Mouse (Mus musculus): ENCODE results near the gene Adamts8. TPM values are rescaled to one million over a fixed set of nuclear protein-coding genes. Genes with fewer than 3 reads are reported as not detected.

Gene Adamts8
- total RNA-seq, 2 experiments from 2014 or later: 8.5 to 8.9 TPM

GRCm38 (mm10) chr9:30971967-30972366 is 29.6 kb downstream of the Adamts8 start:
- intact Hi-C loops (cut with DNase I): no loop called here
- DNase-seq: no peak

- intact Hi-C loops (cut with DNase I): no loop called here
- no peak for DNase-seq
Measured at GRCm38 (mm10) chr9:30976339-30977023, 34.1 kb downstream of the Adamts8 start.

DNA sequence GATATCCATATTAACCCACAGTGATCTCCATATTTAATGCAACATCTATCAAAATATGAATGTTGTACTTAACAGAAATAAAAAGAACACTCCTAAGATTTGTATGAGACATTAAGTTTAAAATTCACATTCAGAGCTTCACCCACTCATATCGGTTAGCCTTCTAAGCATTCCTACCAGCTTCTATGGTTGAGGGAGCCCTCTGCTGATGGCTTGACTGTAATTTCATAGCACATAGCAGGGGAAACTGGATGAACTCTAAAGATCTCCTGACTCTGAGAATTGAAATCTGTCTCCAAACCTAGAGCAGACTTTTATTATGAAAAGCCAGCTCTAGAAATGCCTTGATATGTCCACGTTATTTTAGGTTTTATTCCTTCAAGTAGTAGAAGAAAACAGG is 38.1 kb downstream of the Adamts8 start:
- intact Hi-C loops (cut with DNase I): no loop called here
- no peak for DNase-seq

GRCm38 (mm10) chr9:30985782-30986181 is 43.4 kb downstream of the Adamts8 start:
- intact Hi-C loops (cut with DNase I): no loop called here
- DNase-seq: no peak

DNA sequence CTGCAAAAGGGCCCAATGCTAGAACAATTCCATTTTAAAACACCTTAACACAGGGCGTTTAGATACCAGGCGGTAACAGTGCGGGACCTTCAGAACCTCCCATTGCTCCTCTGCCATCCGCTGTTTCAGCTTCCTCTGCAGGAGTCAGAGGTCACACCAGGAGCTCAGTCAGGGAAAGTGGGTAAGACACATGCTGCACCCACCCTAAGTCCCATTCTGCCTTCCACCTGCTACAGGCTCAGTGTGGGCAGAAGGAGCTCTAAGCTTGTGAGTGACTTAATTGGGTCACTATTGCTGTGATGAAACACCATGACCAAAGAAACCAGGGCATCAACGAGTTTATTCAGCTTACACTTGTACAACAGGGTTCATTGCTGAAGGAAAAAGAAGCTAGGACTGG is 50.7 kb downstream of the Adamts8 start:
- DNase-seq: no peak
- intact Hi-C loops (cut with DNase I): no loop called here

DNA sequence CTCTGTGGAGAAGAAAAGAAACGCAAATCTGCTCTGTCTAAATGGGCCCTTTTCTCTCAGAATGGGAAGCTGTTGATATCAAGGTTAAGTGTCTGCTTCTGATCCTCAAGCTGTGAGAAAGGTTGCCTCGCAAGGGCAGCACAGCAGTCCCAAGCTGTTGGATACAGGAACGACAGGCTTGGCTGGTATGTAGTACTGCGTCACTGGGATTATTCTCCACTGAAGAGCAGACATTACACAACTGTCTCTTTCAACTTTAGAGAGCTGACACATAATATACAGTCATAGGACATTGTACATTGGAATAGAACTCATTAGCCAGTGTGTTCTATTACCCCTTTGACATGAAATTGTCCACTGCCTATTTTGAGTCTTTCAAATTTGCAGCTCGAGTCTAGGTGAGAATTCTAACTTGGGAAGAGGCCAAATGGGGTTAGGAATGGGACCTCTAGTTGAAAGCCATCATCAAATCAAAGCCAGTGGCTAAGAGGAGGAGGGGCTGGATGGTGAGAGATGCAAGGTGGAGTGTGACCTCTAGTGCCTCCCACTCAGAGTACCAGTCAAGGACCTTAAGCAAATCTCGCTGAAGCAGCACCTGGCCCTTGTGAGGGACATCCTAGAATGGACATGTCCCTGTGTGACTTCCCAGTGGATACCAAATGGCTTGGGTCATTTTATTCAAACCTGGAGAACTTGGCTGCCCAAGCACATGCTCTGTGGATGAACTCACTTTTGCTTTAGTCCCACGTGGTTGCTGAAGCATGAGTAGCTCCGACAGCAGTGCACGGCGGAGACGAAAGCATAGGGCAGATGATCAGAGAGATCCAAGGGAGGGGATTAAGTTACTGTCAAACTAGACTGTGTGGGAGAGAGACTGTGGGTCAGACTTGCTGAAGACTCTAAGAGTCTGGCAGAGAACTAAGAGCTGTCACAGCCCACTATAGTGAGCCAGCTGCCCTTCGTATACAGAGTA is 54.5 kb downstream of the Adamts8 start:
- DNase-seq: no peak
- intact Hi-C loops (cut with DNase I): no loop called here

GRCm38 (mm10) chr9:31000641-31001040 is 58.3 kb downstream of the Adamts8 start:
- DNase-seq: no peak
- intact Hi-C loops (cut with DNase I): no loop called here

DNA sequence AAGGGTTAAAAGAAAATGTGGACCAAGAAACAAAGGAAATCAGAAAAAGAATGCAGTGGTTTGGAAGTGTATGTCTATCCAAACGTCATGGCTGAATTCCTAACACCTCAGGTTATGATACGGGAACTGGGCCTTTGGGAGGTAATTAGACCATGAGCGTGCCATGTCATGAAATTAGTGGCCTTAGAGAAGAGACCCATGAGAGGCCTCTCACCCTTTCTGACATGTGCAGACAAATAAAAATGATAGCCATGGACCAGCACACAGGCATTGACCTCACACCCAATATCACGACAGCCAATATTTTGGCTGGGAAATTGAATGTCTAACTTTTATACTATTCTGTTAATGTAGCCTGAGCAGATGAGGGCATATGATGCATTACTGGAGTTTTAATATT is 60.2 kb downstream of the Adamts8 start:
- intact Hi-C loops (cut with DNase I): no loop called here
- DNase-seq: no peak

GRCm38 (mm10) chr9:31009334-31009733 is 67.0 kb downstream of the Adamts8 start:
- intact Hi-C loops (cut with DNase I): no loop called here
- DNase-seq: no peak

DNA sequence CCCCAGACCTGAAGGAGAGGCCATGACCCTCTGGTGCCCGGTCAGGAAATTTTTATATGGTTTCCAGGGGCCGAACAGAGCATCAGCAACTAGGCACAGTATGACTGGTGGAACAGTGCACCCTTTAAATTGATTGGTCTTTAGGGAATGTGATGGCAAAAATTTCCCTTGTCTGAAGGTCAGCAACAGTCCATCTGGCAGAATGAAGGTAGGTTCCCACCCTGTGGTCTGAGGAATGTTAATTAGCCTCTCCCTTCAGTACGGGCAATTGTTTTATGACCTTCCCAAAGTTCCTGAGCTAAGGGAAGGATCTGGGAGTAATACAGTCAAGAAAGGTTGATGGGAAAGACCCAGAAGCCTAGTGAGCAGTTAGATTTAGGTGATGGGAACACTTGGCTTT is 67.7 kb downstream of the Adamts8 start:
- intact Hi-C loops (cut with DNase I): no loop called here
- no peak for DNase-seq

- DNase-seq: no peak
- intact Hi-C loops (cut with DNase I): no loop called here
Measured at GRCm38 (mm10) chr9:31010749-31011148, 68.4 kb downstream of the Adamts8 start.

GRCm38 (mm10) chr9:31011533-31011932 is 69.2 kb downstream of the Adamts8 start:
- intact Hi-C loops (cut with DNase I): no loop called here
- no peak for DNase-seq

DNA sequence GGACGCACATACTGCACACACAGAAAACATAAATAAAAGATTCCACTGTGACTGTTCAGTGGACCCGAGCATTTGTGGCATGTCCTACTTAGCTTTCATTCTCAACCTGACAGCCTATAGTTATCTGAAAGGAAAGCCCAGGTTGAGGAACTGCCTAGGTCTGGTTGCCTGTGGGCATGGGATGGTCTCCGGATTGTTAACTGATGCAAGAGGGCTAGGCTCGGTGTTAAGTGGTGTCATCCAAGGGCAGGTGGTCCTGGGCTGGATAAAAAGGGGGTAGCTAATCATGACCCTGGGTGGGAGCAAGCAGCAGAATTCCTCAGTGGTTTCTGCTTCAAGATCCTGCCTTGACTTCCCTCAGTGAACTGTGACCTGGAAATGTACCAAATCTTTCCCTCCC is 70.3 kb downstream of the Adamts8 start:
- intact Hi-C loops (cut with DNase I): no loop called here

GRCm38 (mm10) chr9:31013415-31013814 is 71.1 kb downstream of the Adamts8 start:
- intact Hi-C loops (cut with DNase I): no loop called here
- no peak for DNase-seq

More for the DNA sequence above, 70.3 kb downstream of the Adamts8 start:
- no peak for DNase-seq

Other genes with a start within 250 kb of the Adamts8 start
- gene Adamts15, start 20.1 kb upstream of the Adamts8 start, total RNA-seq (2021): 1 to 10 TPM; 8.6 to 9.6 TPM
- 10 to 100 TPM; 44.9 TPM for gene Zbtb44, start 88.1 kb downstream of the Adamts8 start, total RNA-seq (2021)
- under 1 TPM; 0.34 to 0.40 TPM for gene St14, start 189.3 kb downstream of the Adamts8 start, total RNA-seq (2021)